In genomic region chr13:43952972-43953592, GRCm38 (mm10) we compare ENCODE assay signal across 23 mouse cellular contexts.
A peak's percentile ranks its signal among the peaks of the same experiment; 100 is the strongest.
DNase-seq lines count a peak whose midpoint lies in the region; ATAC-seq lines count a peak whose summit lies in the region.
"Had no signal": no experiment of that assay in that cellular context is flagged by ENCODE, and none has a peak within 500 bp of the region (broad histone marks: within the 10 kb centered on the region; RNA-seq: fewer than 3 reads in every experiment).

No protein-coding gene starts in this region.

- 86% methylated on average over 5 of the region's 5 CpGs for WGBS in heart, embryonic 10.5 days

- no peaks in the 10 kb centered on the region for H3K36me3 ChIP-seq in heart, embryonic 10.5 days
- H3K36me3 ChIP-seq: embryonic facial prominence, embryonic 10.5 days; embryonic facial prominence, embryonic 12.5 days; forebrain, embryonic 15.5 days; G1E had no signal

- H3K4me1 ChIP-seq in heart, embryonic 10.5 days, result no peaks in the 10 kb centered on the region
- H3K4me1 ChIP-seq: embryonic facial prominence, embryonic 12.5 days had no signal

- H3K4me3 ChIP-seq in heart, embryonic 10.5 days, result no peak overlapping the region
- H3K4me3 ChIP-seq: embryonic facial prominence, embryonic 10.5 days; embryonic facial prominence, embryonic 12.5 days; forebrain, embryonic 13.5 days; forebrain, embryonic 15.5 days had no signal

- H3K27me3 ChIP-seq in heart, embryonic 10.5 days (ENCODE audit: insufficient read depth, poor library complexity, severe bottlenecking), result no peaks in the 10 kb centered on the region
- H3K27me3 ChIP-seq: CH12.LX; embryonic facial prominence, embryonic 12.5 days; forebrain, embryonic 15.5 days had no signal

- DNase-seq in heart, adult 11 months, result peak; percentile 61
- no peak for DNase-seq in heart, embryonic 10.5 days (ENCODE audit: low spot score)
- DNase-seq in MEL-GATA-1-ER (ENCODE audit: extremely low read depth, low read depth), result peak; percentile 67
- DNase-seq in spleen, postnatal 14 days (ENCODE audit: low spot score in 2 of 2), result no peak
- DNase-seq: adrenal gland, adult 2 months; adrenal gland, postnatal 10 days; adrenal gland, postnatal 25 days; B cell, adult 2 months; cerebellum, adult 11 months; cerebellum, adult 18-20 months; cerebellum, adult 8-10 months; cerebellum, adult 9-11 months; cerebellum, postnatal 14 days; cerebellum, postnatal 36 days; forebrain, postnatal 0 days had no signal

- peak; percentile 44; the same call in 1 of the 2 replicates for ATAC-seq in megakaryocyte progenitor cell, adult 5-6 weeks (replicated peaks; ENCODE audit: poor library complexity)
- ATAC-seq: CD4-positive, CD25-positive, alpha-beta regulatory T cell, adult 4 months; forebrain, embryonic 13.5 days; forebrain, embryonic 15.5 days; forebrain, postnatal 0 days had no signal

- no peaks in the 10 kb centered on the region for H3K9me3 ChIP-seq in heart, embryonic 10.5 days
- H3K9me3 ChIP-seq: embryonic facial prominence, embryonic 10.5 days; embryonic facial prominence, embryonic 12.5 days; forebrain, embryonic 13.5 days; forebrain, embryonic 15.5 days; G1E had no signal

- no peak overlapping the region for H3K27ac ChIP-seq in heart, embryonic 10.5 days
- H3K27ac ChIP-seq: embryonic facial prominence, embryonic 10.5 days; embryonic facial prominence, embryonic 12.5 days; forebrain, embryonic 13.5 days; forebrain, embryonic 15.5 days had no signal

Comparison
In these comparisons a context has a peak if more than half of its experiments do, and no peak if none do; other contexts are left out.
1. DNase-seq: peak in heart, adult 11 months (single experiment) and MEL-GATA-1-ER (single experiment); none in heart, embryonic 10.5 days (single experiment) and spleen, postnatal 14 days (0 of 2).